Mouse (Mus musculus) urinary bladder, postnatal 0 days (tissue): ENCODE results near the gene Spint1. TPM values are rescaled to one million over a fixed set of nuclear protein-coding genes. Genes with fewer than 3 reads are reported as not detected.

Source experiments
- polyA plus RNA-seq: library from polyadenylated mRNA; unstranded; fragments of >200 nt; fragmentation: Nextera tagmentation; extraction: Ambion mirVana; gene quantifications from 2 replicates; pipeline ENCODE4 v1.2.1, GENCODE M21; 2015

Gene Spint1
- 81.7 and 90.6 TPM in 2 replicates for polyA plus RNA-seq

DNA sequence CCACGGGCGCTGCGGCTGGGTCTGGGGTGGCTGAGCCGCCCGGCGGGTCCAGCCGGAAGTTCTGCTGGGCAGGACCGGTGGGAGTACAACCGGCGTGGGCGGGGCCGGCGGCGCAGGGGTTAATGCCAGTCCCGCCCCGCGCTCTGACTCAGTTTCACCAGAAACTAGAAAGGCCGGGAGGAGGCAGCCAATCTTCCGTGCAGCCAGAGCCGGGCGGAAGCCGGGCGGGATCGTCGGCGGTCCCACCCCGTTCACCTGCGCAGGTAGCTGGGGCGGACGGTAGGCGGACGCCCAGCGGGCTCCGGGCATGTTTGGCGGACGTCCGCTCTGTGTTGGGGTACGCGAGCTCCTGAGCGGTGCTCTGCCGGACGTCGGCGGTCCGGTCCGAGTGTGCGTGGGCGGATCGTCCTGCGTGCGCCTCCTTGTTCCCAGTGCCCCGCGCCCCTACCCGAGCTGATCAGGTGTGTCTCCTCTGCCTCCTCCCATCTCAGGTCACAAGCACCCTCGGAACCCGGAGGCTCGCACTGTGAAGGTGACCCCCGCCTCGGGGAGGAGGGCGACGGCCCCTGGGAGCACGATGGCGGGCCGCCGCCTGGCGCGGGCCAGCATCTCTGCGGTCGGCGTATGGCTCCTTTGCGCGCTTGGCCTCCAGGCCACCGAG, at the start of gene Spint1:
TSS of gene Spint1 (plus strand) at position 153 of the 661 bp plus-strand sequence.

GRCm38 (mm10) chr2:119208344-119209175, 28.6 kb upstream of the Spint1 start, which contains the start of the genes Zfyve19 and Dnajc17:
Zfyve19 (plus strand) TSS chr2:119208617.
Dnajc17 (minus strand) TSS chr2:119208795.

DNA sequence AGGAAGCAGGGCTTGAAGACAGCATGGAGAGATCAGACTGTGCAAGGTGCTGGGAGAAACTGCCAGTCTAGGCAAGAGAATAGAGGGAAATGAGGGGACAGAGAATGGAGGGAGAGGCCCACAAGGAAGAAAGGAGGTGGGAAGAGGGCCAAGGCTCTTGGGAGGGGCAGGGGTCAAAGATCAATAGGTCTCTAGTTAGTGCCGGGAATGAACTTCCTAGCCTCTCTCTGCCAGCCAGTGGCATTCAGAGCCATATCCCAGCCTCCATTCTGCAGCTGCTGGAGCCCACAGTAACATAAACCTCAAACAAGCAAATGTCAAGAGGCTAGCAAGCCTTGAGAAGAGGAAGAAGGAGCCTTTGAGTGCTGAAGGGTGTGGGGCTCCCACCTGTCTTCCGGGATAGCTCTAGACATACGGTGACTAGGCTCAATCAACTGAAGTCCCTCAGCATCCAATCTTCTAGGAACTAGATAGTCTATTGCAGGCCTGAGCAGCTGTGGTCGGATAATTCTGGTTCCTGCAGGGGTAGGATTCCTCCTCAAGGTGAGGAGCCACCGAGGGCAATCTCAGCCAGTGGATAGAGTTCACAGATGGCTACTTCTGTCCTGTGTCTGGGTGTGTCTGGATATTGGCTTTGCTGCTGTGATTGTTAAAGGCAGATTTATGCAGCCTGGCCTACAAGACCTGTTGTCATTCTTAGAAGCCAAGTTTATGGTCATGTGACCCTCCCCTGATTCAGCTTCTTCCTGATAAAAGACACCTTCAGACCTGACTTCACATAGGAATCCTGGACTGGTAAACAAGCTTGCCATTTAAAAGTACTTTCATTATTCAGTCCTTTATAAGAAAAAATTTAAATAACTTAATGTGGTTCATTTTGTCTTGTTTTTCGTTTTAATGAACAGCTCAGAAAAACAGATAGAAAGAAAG, 7.1 kb upstream of the Spint1 start, which contains the start of gene Ppp1r14d:
TSS of gene Ppp1r14d (minus strand) at position 132 of the 930 bp plus-strand sequence.

GRCm38 (mm10) chr2:119270643-119271331, 33.6 kb downstream of the Spint1 start, which contains the start of gene Rhov:
Rhov (minus strand) TSS chr2:119271272.

DNA sequence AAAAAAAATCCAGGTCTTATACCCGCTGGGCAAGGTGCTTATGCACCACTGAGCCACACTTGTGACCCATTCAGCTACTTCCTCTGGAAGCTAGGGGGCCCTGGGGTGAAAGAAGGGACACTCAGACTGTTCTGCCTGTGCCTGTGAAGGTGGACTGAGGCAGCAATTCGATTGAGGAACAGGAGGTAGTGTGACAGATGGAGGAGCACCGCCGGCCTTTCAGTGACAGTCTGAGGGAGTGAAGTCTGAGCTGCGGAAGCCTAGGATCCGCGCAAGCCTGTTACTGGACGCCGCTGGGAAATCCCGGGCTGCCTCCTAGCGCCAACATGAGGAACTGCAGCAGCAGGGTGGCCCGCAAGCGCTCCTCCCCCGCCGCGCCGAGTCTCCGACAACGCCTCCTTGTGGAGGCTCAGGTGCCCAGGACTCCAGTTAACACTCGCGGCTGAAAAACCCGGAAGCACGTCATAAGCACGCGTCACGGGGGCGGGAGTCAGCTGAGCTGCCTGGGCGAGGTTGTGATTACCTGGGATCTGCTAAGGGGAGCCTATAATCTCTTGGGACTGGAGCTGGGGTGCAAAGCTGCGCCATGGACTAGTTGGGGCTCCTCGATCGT, 51.2 kb downstream of the Spint1 start, which contains the start of gene Vps18:
TSS of gene Vps18 (plus strand) at position 471 of the 613 bp plus-strand sequence.

Other genes with a start within 250 kb of the Spint1 start
- gene Ccdc32, start 208.0 kb upstream of the Spint1 start, polyA plus RNA-seq: 17.5 and 17.8 TPM in 2 replicates
- 1.2 and 1.4 TPM in 2 replicates for gene Rpusd2, start 202.6 kb upstream of the Spint1 start, polyA plus RNA-seq
- 9.1 and 14.7 TPM in 2 replicates for gene Knl1, start 190.2 kb upstream of the Spint1 start, polyA plus RNA-seq
- gene Rad51, start 124.6 kb upstream of the Spint1 start, polyA plus RNA-seq: 10.8 and 15.5 TPM in 2 replicates
- gene Rmdn3, start 80.3 kb upstream of the Spint1 start, polyA plus RNA-seq: 30.9 and 32.2 TPM in 2 replicates
- 1.2 and 3.8 TPM in 2 replicates for gene Gchfr, start 69.6 kb upstream of the Spint1 start, polyA plus RNA-seq
- gene Gm14137, start 62.9 kb upstream of the Spint1 start, polyA plus RNA-seq: 0.10 and 0.13 TPM in 2 replicates
- gene Zfyve19, start 28.7 kb upstream of the Spint1 start, polyA plus RNA-seq: 28.7 and 29.3 TPM in 2 replicates
- gene Dnajc17, start 28.6 kb upstream of the Spint1 start, polyA plus RNA-seq: 11.2 and 12.2 TPM in 2 replicates
- 0.66 and 1.1 TPM in 2 replicates for gene Ppp1r14d, start 7.5 kb upstream of the Spint1 start, polyA plus RNA-seq
- 51.8 and 56.0 TPM in 2 replicates for gene Rhov, start 33.9 kb downstream of the Spint1 start, polyA plus RNA-seq
- 11.2 and 11.6 TPM in 2 replicates for gene Vps18, start 51.4 kb downstream of the Spint1 start, polyA plus RNA-seq
- gene Dll4, start 88.4 kb downstream of the Spint1 start, polyA plus RNA-seq: 3.5 TPM in 2 replicates
- gene Chac1, start 113.9 kb downstream of the Spint1 start, polyA plus RNA-seq: 1.3 and 7.4 TPM in 2 replicates
- gene Ino80, start 240.3 kb downstream of the Spint1 start, polyA plus RNA-seq: 2.2 and 2.5 TPM in 2 replicates